Mouse (Mus musculus) testis, adult 2 months (tissue): Measurements from ENCODE around the gene Ppp1r9a. TPM values are rescaled to one million over a fixed set of nuclear protein-coding genes. Genes with fewer than 3 reads are reported as not detected.

Source experiments
- H3K27ac ChIP-seq: fragments of 200-500 bp; 2 replicates; pipeline ENCODE4 v1.5.1; 2012; ENCODE audit warnings: low read depth, low read length; ENCODE audit not compliant: control insufficient read depth, insufficient read depth
- H3K27me3 ChIP-seq: fragments of 200-500 bp; 2 replicates; pipeline ENCODE4 v1.6.1; 2012; ENCODE audit warnings: mild to moderate bottlenecking, low read length, moderate library complexity; ENCODE audit not compliant: control insufficient read depth, insufficient read depth
- H3K36me3 ChIP-seq: fragments of 200-500 bp; 2 replicates; pipeline ENCODE4 v1.6.1; 2012; ENCODE audit warnings: mild to moderate bottlenecking, low read length; ENCODE audit not compliant: control insufficient read depth, insufficient read depth
- H3K4me1 ChIP-seq: fragments of 200-500 bp; 2 replicates; pipeline ENCODE4 v1.6.1; 2012; ENCODE audit warnings: low read length; ENCODE audit not compliant: control insufficient read depth, insufficient read depth
- H3K4me3 ChIP-seq: fragments of 200-500 bp; 2 replicates; pipeline ENCODE4 v1.5.1; 2012; ENCODE audit warnings: low read depth, mild to moderate bottlenecking, low read length, moderate library complexity, mixed read lengths; ENCODE audit not compliant: control insufficient read depth
- CTCF ChIP-seq: fragments of 200-500 bp; IDR thresholded peaks from 2 replicates; pipeline ENCODE4 v1.5.1; 2012; ENCODE audit warnings: low read depth, mild to moderate bottlenecking, inconsistent platforms, low read length, moderate library complexity; ENCODE audit not compliant: control insufficient read depth, insufficient read depth, insufficient replicate concordance
- POLR2A ChIP-seq: fragments of 200-500 bp; IDR thresholded peaks from 2 replicates; pipeline ENCODE4 v1.6.1; 2012; ENCODE audit warnings: low read depth, mild to moderate bottlenecking, inconsistent platforms, low read length, moderate library complexity; ENCODE audit not compliant: control insufficient read depth
- polyA plus RNA-seq: library from polyadenylated mRNA; depleted of rRNA; stranded (reverse); fragments of >200 nt; gene quantifications from 2 replicates; pipeline ENCODE4 v1.2.3, GENCODE M21; 2012

The Ppp1r9a gene
- polyA plus RNA-seq, 1 experiment = 8.5 TPM

GRCm38 (mm10) chr6:5151171-5151570 lies 248.5 kb downstream of the Ppp1r9a start:
- Histone ChIP-seq H3K4me3 (no peak overlapping the region), H3K36me3 (no peaks in the 10 kb centered on the region), H3K27me3 (no peaks in the 10 kb centered on the region), H3K27ac (no peak overlapping the region), H3K4me1 (no peaks in the 10 kb centered on the region; the same call in 1 of the 2 replicates)
- TF ChIP-seq CTCF = no peak
- TF ChIP-seq POLR2A = no peak

- Histone ChIP-seq H3K36me3 (no peaks in the 10 kb centered on the region), H3K27me3 (no peaks in the 10 kb centered on the region), H3K4me1 (no peaks in the 10 kb centered on the region; the same call in 1 of the 2 replicates), H3K27ac (no peak overlapping the region), H3K4me3 (no peak overlapping the region)
- TF ChIP-seq POLR2A = no peak
- TF ChIP-seq CTCF = no peak
Measured at GRCm38 (mm10) chr6:5152185-5152584, 249.5 kb downstream of the Ppp1r9a start.

GRCm38 (mm10) chr6:5154786-5155185 lies 252.1 kb downstream of the Ppp1r9a start:
- no peaks in the 10 kb centered on the region; the same call in 1 of the 2 replicates for H3K4me1 ChIP-seq
- TF ChIP-seq POLR2A (no peak), CTCF (no peak)
- no peak overlapping the region for H3K27ac ChIP-seq
- H3K27me3 ChIP-seq = no peaks in the 10 kb centered on the region
- no peaks in the 10 kb centered on the region for H3K36me3 ChIP-seq
- no peak overlapping the region for H3K4me3 ChIP-seq

- H3K27ac ChIP-seq = no peak overlapping the region
Measured at GRCm38 (mm10) chr6:5155313-5155927, 252.7 kb downstream of the Ppp1r9a start.

GRCm38 (mm10) chr6:5156541-5157425 lies 254.1 kb downstream of the Ppp1r9a start:
- TF ChIP-seq CTCF (no peak), POLR2A (no peak)

More at GRCm38 (mm10) chr6:5155313-5155927, 252.7 kb downstream of the Ppp1r9a start:
- Histone ChIP-seq H3K4me3 (no peak overlapping the region), H3K4me1 (no peaks in the 10 kb centered on the region; the same call in 1 of the 2 replicates), H3K27me3 (no peaks in the 10 kb centered on the region), H3K36me3 (no peaks in the 10 kb centered on the region)
- TF ChIP-seq POLR2A = no peak
- TF ChIP-seq CTCF = no peak

GRCm38 (mm10) chr6:5159385-5159791 lies 256.7 kb downstream of the Ppp1r9a start:
- no peak for TF ChIP-seq POLR2A
- no peak for TF ChIP-seq CTCF
- Histone ChIP-seq H3K27ac (no peak overlapping the region), H3K4me3 (no peak overlapping the region), H3K27me3 (no peaks in the 10 kb centered on the region), H3K4me1 (no peaks in the 10 kb centered on the region; the same call in 1 of the 2 replicates), H3K36me3 (no peaks in the 10 kb centered on the region)

More at GRCm38 (mm10) chr6:5156541-5157425, 254.1 kb downstream of the Ppp1r9a start:
- H3K36me3 ChIP-seq = no peaks in the 10 kb centered on the region
- no peaks in the 10 kb centered on the region; the same call in 1 of the 2 replicates for H3K4me1 ChIP-seq
- no peak overlapping the region for H3K4me3 ChIP-seq
- no peak overlapping the region for H3K27ac ChIP-seq
- H3K27me3 ChIP-seq = no peaks in the 10 kb centered on the region

GRCm38 (mm10) chr6:5162052-5162451 lies 259.3 kb downstream of the Ppp1r9a start:
- Histone ChIP-seq H3K27ac (no peak overlapping the region), H3K4me1 (no peaks in the 10 kb centered on the region), H3K27me3 (no peaks in the 10 kb centered on the region), H3K36me3 (no peaks in the 10 kb centered on the region), H3K4me3 (no peak overlapping the region)
- no peak for TF ChIP-seq CTCF
- TF ChIP-seq POLR2A = no peak
